Mouse (Mus musculus) bone marrow macrophage, adult 2 months (primary cell): Measurements from ENCODE around the gene Cacna2d3.

Source experiments
- CTCF ChIP-seq: IDR thresholded peaks from 2 replicates; pipeline ENCODE4 v1.5.1; 2012; ENCODE audit warnings: low read depth, mild to moderate bottlenecking, low read length, moderate library complexity
- POLR2A ChIP-seq: IDR thresholded peaks from 2 replicates; pipeline ENCODE4 v1.6.1; 2012; ENCODE audit warnings: mild to moderate bottlenecking, low read depth, low read length, borderline replicate concordance

- TF ChIP-seq POLR2A: no peak
- TF ChIP-seq CTCF: no peak
These were observed 296.5 kb downstream of the Cacna2d3 start for GRCm38 (mm10) chr14:29425208-29425607.
